Mouse (Mus musculus) c-Kit-positive CD71-positive TER-119-negative erythroid progenitor cells, embryonic 14.5 days (primary cell): ENCODE measurements around the gene Gp1ba.
A peak's percentile ranks its signal among the peaks of the same experiment; 100 is the strongest.

ENCODE experiments used
- DNase-seq: peaks from one replicate; pipeline ENCODE4 v3.0.0-alpha.2; 2013; ENCODE audit warnings: low read depth

Gp1ba gene

GRCm38 (mm10) chr11:70629557-70629956 lies 9.4 kb upstream of the Gp1ba start:
- no peak for DNase-seq

- no peak for DNase-seq
These were observed 8.8 kb upstream of the Gp1ba start for GRCm38 (mm10) chr11:70630129-70630528.

- no peak for DNase-seq
These were observed 3.3 kb upstream of the Gp1ba start for GRCm38 (mm10) chr11:70635601-70636000.

DNA sequence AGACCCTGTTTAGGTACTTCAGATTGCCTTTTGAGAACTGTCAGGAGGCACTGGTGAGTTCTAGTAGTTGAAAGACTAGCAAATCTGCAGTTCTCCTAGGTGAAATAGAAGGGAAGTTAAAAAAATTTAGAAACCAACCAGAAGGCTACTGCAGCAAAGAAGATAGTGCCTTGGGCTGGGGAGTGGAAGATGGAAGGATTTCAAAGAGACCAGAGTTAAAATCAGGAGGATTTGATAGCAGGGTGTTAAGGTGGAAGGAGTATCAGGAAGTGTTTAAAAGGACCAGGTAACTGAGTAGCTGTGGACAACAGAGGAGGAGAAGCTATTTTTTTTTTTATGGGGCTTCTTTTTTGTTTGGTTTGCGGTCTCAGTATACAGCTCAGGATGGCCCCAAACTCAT lies 1.2 kb upstream of the Gp1ba start:
- no peak for DNase-seq

- no peak for DNase-seq
These were observed 629 bp upstream of the Gp1ba start for GRCm38 (mm10) chr11:70638293-70638692.

DNA sequence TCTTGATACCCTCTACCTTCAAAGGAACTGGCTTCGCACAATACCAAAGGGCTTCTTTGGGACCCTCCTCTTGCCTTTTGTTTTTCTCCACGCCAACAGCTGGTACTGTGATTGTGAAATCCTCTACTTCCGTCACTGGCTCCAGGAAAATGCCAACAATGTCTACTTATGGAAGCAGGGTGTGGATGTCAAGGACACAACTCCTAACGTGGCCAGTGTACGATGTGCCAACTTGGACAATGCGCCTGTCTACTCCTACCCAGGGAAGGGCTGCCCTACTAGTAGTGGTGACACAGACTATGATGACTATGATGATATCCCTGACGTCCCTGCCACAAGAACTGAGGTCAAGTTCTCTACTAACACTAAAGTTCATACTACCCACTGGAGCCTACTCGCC lies 1.1 kb downstream of the Gp1ba start:
- DNase-seq = no peak

DNA sequence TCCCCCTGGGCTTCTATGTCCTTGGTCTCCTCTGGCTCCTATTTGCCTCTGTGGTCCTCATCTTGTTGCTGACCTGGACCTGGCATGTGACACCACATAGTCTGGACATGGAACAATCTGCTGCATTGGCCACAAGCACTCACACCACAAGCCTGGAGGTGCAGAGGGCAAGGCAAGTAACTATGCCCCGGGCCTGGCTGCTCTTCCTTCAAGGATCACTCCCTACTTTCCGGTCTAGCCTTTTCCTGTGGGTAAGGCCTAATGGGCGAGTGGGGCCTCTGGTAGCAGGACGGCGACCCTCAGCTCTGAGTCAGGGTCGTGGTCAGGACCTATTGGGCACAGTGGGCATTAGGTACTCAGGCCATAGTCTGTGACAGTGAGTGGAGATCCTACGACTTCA lies 2.3 kb downstream of the Gp1ba start:
- DNase-seq = no peak

DNA sequence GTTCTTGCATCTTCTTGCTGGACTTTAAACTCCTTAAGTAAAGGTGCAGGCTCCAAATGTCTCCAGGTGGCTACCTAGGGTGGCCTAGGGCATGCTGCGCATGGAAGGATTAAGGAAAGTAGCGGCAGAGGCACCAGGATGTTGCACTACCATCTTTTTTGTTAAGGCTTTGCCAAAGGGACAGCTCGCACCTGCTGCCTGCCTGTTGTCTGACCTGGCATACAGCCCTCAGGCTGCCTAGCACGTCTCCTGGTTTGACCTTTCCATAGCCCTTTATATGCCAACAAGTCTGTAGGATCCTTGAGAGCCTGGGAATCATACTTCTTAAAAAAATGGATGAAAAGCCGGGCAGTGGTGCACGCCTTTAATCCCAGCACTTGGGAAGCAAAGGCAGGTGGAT lies 4.1 kb downstream of the Gp1ba start:
- no peak for DNase-seq

DNA sequence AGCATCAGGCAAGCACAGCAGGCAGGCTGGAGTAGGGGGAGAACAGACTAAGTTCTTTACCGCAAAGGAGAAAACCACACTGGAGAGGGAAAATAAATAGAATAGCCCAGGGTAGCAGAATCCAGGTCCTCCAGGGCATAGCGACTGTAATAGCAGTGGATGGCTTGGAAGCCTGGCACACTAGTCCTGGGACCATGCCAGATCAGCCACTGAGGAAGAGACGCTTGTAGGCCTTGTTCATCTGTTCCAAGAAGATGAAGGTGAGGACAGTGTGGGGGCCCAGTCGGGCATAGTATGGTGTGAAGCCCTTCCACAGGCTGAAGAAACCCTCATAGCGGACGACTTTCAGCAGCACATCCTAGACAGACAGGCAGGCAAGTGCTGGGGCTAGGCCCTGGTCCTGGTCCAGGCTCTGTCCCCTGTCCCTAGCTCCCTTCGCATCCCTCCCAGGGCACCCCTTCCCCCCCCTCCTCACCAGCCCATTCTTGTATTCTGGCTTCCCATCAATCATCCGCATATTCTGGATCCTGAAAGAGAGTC lies 5.7 kb downstream of the Gp1ba start:
- DNase-seq = no peak

DNA sequence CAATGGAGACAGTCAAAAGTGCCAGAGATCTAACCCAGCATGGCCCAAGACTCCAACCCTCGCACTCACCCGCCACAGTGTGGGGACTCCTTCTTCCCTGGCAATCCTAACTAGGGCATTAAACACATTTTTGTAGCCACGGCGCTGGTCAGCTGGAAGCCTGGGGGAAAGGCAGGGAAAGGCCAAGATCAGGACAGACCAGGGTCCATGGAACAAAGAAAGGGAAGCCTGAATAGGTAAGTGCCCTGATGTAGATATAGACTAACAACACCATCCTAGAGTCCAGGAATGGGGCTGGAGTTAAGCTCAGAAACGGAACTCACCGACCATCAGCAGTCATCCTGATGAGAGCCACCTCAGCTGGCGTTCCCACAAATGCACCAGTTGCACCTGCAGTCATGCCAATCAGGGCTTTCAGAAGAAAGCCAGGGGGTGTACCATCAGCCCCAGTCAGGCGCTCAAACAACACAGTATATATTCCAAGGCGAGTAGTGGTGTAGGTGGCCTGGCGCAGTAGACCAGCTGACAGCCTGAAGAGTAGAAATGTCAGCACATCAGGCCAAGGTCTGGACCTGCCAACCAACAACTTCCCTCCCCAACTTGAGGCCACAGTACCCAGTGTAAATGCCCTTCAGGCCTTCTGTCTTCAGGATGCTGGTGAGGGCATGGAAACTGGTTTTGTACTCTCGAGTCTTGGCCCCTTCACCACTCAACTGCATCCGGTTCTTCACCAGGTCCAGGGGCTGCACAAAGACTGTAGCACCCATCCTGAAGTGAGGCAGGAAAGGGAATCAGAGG lies 6.7 kb downstream of the Gp1ba start:
- no peak for DNase-seq

DNA sequence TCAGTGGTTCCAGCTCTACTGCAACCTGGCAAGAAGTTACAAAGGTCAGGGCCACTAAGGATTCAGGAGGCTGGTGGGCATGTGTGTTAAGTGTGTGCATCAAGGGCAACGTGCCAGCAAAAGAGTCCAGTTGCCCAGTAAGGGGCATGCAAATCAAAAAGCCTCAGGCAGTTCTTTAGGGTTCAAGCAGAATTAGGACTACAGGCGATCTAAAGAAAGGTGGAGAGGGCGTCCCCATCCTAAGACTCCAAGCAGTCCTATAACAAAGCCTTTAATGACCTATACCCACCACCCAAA lies 7.3 kb downstream of the Gp1ba start:
- no peak for DNase-seq

DNA sequence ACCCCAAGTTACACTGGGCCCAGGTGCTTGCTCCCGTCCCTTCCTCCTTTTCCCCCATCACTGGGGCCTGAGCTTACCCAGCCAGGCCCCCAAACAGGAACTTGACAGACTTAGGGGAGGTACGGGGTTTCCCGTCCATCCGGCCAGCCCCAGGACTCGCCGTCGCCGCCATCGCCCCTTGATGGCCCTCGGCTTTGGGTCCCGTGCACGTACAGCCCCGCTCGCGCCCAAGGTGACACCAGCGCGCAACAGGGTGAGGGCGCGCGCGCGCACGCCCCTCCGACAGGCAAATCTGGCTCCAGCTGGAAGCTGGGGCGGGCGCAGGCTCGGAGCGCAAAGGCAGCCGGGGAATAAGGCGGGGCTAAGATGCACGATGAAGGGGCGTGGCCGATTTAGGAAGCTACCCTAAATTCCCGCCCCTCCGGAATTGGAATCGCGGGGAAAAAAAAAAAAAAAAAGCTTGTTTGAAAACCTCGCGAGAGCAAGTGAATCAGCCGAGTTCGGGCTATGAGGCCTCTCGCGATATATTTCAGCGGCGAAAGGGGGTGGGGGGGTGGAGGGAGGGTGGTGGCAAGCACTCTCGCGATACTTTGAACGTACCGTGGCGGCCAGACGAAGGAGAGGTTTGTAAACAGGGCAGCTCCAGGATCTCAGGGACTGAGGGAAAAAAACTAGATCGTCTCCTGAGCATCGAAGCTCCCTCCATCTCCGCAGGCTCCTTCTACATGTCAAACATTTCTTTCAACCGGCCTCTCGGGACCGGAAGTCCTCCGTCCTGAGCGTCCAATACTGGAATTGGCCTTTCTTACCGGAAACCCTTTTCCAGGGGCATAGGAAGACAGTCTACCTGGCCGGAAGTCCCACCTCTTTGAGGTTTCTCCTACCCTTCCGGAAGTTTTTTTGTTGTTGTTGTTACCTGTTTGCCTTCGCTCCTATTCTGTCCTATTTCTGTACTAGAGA lies 8.0 kb downstream of the Gp1ba start, which contains the start of the genes Rnf167 and Slc25a11:
Gene Rnf167 (plus strand): TSS at position 545 of the 960 bp plus-strand sequence.
Gene Slc25a11 (minus strand): TSS at position 789 of the 960 bp plus-strand sequence.
- peak; percentile 99 for DNase-seq

- no peak for DNase-seq
These were observed 8.9 kb downstream of the Gp1ba start for GRCm38 (mm10) chr11:70647716-70648420.

DNA sequence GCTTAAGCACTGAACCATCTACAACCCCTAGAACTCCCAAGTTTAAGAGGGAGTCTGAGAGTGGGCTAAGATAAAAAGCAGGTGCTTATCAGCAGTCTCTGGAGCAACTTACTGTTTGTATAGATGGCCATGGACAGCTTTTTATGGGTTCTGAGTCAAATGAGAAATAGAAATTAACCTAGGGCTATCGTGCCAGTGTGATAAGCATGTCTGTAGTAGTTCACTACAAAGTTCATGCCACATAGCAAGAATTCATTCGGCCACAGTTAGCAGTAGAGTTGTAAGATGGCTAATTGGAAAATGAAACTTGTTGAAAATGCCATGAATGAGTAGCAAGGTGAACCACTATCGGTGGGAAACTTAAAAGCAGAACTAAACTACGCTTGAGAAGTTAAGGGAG lies 9.6 kb downstream of the Gp1ba start:
- no peak for DNase-seq

DNA sequence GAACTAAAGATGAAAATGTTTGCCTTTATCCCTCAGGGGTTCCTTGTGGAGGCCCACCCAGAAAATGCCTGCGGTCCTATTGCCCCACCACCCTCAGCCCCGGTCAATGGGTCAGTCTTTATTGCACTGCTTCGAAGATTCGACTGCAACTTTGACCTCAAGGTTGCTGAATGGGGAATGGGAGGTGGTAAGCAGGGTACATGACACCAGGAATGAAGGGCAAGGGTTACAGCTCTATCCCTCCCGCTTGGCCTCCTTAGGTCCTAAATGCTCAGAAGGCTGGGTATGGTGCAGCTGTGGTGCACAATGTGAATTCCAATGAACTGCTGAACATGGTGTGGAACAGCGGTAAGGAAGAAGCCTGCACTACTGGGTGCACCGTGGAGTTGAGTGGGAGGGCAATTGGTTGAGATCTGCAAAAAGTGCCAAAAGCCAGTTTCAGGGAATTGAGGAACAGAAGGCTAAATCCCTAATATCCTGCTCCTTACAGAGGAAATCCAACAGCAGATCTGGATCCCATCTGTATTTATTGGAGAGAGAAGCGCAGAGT lies 10.3 kb downstream of the Gp1ba start:
- no peak for DNase-seq

GRCm38 (mm10) chr11:70650322-70651175 lies 11.6 kb downstream of the Gp1ba start:
- no peak for DNase-seq

- DNase-seq = no peak
These were observed 12.5 kb downstream of the Gp1ba start for GRCm38 (mm10) chr11:70651391-70651790.

- no peak for DNase-seq
These were observed 13.3 kb downstream of the Gp1ba start for GRCm38 (mm10) chr11:70652029-70652883.

DNA sequence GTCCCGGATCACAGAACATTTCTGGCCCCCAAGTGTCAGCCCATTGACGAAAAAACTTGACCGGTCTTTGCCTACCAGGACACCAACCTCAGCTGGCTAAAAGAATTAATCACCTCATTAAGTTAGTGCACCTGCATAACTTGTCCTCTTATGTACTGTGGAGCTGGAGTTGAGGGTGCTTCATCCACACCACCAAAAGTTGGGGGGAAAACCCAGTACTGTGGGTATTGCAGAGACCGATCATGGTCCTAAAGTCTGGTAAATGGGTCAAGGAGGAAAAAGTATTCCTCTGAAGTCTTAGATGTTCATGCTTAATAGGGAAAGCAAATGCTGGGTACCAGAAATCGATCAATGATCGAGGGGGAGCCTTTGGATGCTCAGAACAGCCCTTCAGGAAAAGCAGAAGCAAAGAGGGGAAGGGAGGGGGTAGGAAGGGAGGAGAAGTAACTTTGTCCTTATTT lies 14.0 kb downstream of the Gp1ba start:
- DNase-seq = no peak
